Comparison of ENCODE assay signal across 18 mouse cellular contexts in genomic region chrX:11404369-11404768, GRCm38 (mm10).
DNase-seq lines count a peak whose midpoint lies in the region; ATAC-seq and TF ChIP-seq lines count a peak whose summit lies in the region.
"Had no signal": no experiment of that assay in that cellular context is flagged by ENCODE, and none has a peak within 500 bp of the region (broad histone marks: within the 10 kb centered on the region; RNA-seq: fewer than 3 reads in every experiment).

No protein-coding gene starts in this region.

- no peak overlapping the region for H3K9ac ChIP-seq in heart, postnatal 0 days (replicated peaks; ENCODE audit: low read depth, low read length)
- no peak overlapping the region for H3K9ac ChIP-seq in liver, postnatal 0 days (replicated peaks)
- H3K9ac ChIP-seq in liver, embryonic 11.5 days (ENCODE audit: low read depth, low read length), result no peak overlapping the region
- H3K9ac ChIP-seq: forebrain, embryonic 15.5 days; hindbrain, embryonic 14.5 days; neural tube, embryonic 13.5 days had no signal

- H3K4me1 ChIP-seq in heart, postnatal 0 days (ENCODE audit: control insufficient read depth, insufficient read depth), result no peaks in the 10 kb centered on the region
- no peaks in the 10 kb centered on the region for H3K4me1 ChIP-seq in liver, postnatal 0 days (ENCODE audit: insufficient read depth)
- no peaks in the 10 kb centered on the region for H3K4me1 ChIP-seq in liver, embryonic 11.5 days (replicated peaks; ENCODE audit: control insufficient read depth, insufficient read depth, low read length)
- H3K4me1 ChIP-seq: neural tube, embryonic 13.5 days had no signal

- H3K4me2 ChIP-seq in heart, postnatal 0 days (ENCODE audit: low read depth, low read length), result no peak overlapping the region
- no peak overlapping the region for H3K4me2 ChIP-seq in liver, postnatal 0 days (ENCODE audit: low read depth, low read length)
- no peak overlapping the region for H3K4me2 ChIP-seq in liver, embryonic 11.5 days
- H3K4me2 ChIP-seq: forebrain, embryonic 15.5 days; hindbrain, embryonic 14.5 days; neural tube, embryonic 13.5 days had no signal

- TF ChIP-seq EP300 in heart, postnatal 0 days (IDR thresholded peaks at IDR 0.05; ENCODE audit: low read depth), result no peak
- TF ChIP-seq EP300 in liver, postnatal 0 days (IDR thresholded peaks at IDR 0.05; ENCODE audit: low read depth), result no peak

- H3K36me3 ChIP-seq in heart, postnatal 0 days (replicated peaks; ENCODE audit: control insufficient read depth, insufficient read depth, low read length), result no peaks in the 10 kb centered on the region
- H3K36me3 ChIP-seq in liver, postnatal 0 days (replicated peaks; ENCODE audit: insufficient read depth, low read length), result no peaks in the 10 kb centered on the region
- no peaks in the 10 kb centered on the region for H3K36me3 ChIP-seq in liver, embryonic 11.5 days (ENCODE audit: control insufficient read depth, insufficient read depth, low read length)
- H3K36me3 ChIP-seq: embryonic facial prominence, embryonic 10.5 days; forebrain, embryonic 15.5 days; neural tube, embryonic 13.5 days had no signal

- 65% methylated on average over 4 of the region's 4 CpGs for WGBS in heart, postnatal 0 days
- 66% methylated on average over 4 of the region's 4 CpGs for WGBS in liver, postnatal 0 days (ENCODE audit: insufficient replicate concordance)
- 74% methylated on average over 4 of the region's 4 CpGs for WGBS in liver, embryonic 11.5 days

- no peaks in the 10 kb centered on the region for H3K27me3 ChIP-seq in heart, postnatal 0 days (ENCODE audit: control insufficient read depth, insufficient read depth, low read length)
- H3K27me3 ChIP-seq in liver, postnatal 0 days (ENCODE audit: insufficient read depth, low read length), result no peaks in the 10 kb centered on the region
- peaks cover 15% of the 10 kb centered on the region; the same call in 1 of the 2 replicates for H3K27me3 ChIP-seq in liver, embryonic 11.5 days (replicated peaks; ENCODE audit: control insufficient read depth, insufficient read depth, low read length)
- H3K27me3 ChIP-seq: forebrain, embryonic 15.5 days; neural tube, embryonic 13.5 days had no signal

- no peak overlapping the region for H3K27ac ChIP-seq in heart, postnatal 0 days (ENCODE audit: low read depth)
- H3K27ac ChIP-seq in liver, postnatal 0 days (ENCODE audit: low read depth), result no peak overlapping the region
- no peak overlapping the region for H3K27ac ChIP-seq in liver, embryonic 11.5 days (ENCODE audit: low read depth, low read length)
- H3K27ac ChIP-seq: embryonic facial prominence, embryonic 10.5 days; forebrain, embryonic 15.5 days; hindbrain, embryonic 14.5 days; neural tube, embryonic 13.5 days had no signal

- no peak for TF ChIP-seq POLR2A in brain, embryonic 14.5 days (IDR thresholded peaks at IDR 0.05; ENCODE audit: borderline replicate concordance, extremely low read depth, insufficient read depth, insufficient read length, poor library complexity, severe bottlenecking)

- peak; percentile 9 for DNase-seq in heart, postnatal 0 days (ENCODE audit: low spot score)
- DNase-seq in heart, adult 9 months (ENCODE audit: low spot score in 2 of 2), result no peak
- no peak for DNase-seq in liver, postnatal 0 days
- no peak for DNase-seq in liver, embryonic 11.5 days (ENCODE audit: low spot score)
- peak; percentile 1 for DNase-seq in NIH3T3 (ENCODE audit: low read depth)
- DNase-seq in brain, embryonic 14.5 days (ENCODE audit: low read depth), result peak; percentile 53
- no peak for DNase-seq in spleen, postnatal 36 days (ENCODE audit: low spot score in 2 of 2)
- DNase-seq: adrenal gland, adult 8-10 months; cerebellum, adult 9-11 months; heart, adult 11 months; kidney, adult 8-10 months; layer of hippocampus, postnatal 36 days; thymus, postnatal 4 days had no signal

- peaks cover 8% of the 10 kb centered on the region; the same call in 1 of the 2 replicates for H3K9me3 ChIP-seq in heart, postnatal 0 days (replicated peaks; ENCODE audit: control insufficient read depth, low read length)
- peaks cover 4% of the 10 kb centered on the region; the same call in 1 of the 2 replicates for H3K9me3 ChIP-seq in liver, postnatal 0 days (ENCODE audit: low read length)
- H3K9me3 ChIP-seq in liver, embryonic 11.5 days (ENCODE audit: control insufficient read depth, low read length), result no peaks in the 10 kb centered on the region
- H3K9me3 ChIP-seq: embryonic facial prominence, embryonic 10.5 days; forebrain, embryonic 15.5 days had no signal

- H3K4me3 ChIP-seq in heart, postnatal 0 days (ENCODE audit: low read depth, low read length), result no peak overlapping the region
- no peak overlapping the region for H3K4me3 ChIP-seq in liver, postnatal 0 days (ENCODE audit: low read depth, low read length)
- H3K4me3 ChIP-seq in liver, embryonic 11.5 days (ENCODE audit: low read depth, low read length), result no peak overlapping the region
- H3K4me3 ChIP-seq: embryonic facial prominence, embryonic 10.5 days; forebrain, embryonic 15.5 days; neural tube, embryonic 13.5 days had no signal

- no peak for ATAC-seq in heart, postnatal 0 days (ENCODE audit: insufficient read depth, low read depth)
- no peak for ATAC-seq in liver, postnatal 0 days
- no peak for ATAC-seq in liver, embryonic 11.5 days (replicated peaks; ENCODE audit: low FRiP score)
- ATAC-seq: CD4-positive, CD25-positive, alpha-beta regulatory T cell, adult 4 months; forebrain, embryonic 15.5 days had no signal

- no peak for TF ChIP-seq CTCF in heart, postnatal 0 days (IDR thresholded peaks at IDR 0.05; ENCODE audit: low read depth)
- 0 out of 2 replicates have a peak, but pooled peaks have one; percentile 13 for TF ChIP-seq CTCF in liver, postnatal 0 days (IDR thresholded peaks at IDR 0.05; ENCODE audit: low read depth)
- peak; percentile 11; the same call in 1 of the 2 replicates for TF ChIP-seq CTCF in brain, embryonic 14.5 days (IDR thresholded peaks at IDR 0.05; ENCODE audit: borderline replicate concordance, extremely low read depth, insufficient read depth, insufficient read length)

Comparison
In these comparisons a context has a peak if more than half of its experiments do, and no peak if none do; other contexts are left out.
1. DNase-seq: peak in heart, postnatal 0 days (single experiment), NIH3T3 (single experiment) and brain, embryonic 14.5 days (single experiment); none in heart, adult 9 months (0 of 2), liver, postnatal 0 days (single experiment), liver, embryonic 11.5 days (single experiment) and spleen, postnatal 36 days (0 of 2).